Mouse (Mus musculus) embryonic facial prominence, embryonic 12.5 days (tissue): Measurements from ENCODE around the gene Pofut2. TPM values are rescaled to one million over a fixed set of nuclear protein-coding genes. Genes with fewer than 3 reads are reported as not detected.

ENCODE experiments used
- ATAC-seq: fragments of 200-750 bp; cut with Nextera tagmentation; 2 replicates; pipeline ENCODE4 v1.8.0; 2017; ENCODE audit not compliant: insufficient number of reproducible peaks, insufficient read depth, low FRiP score, low TSS enrichment
- H3K27ac ChIP-seq: fragments of 300-500 bp; sonication (generic); 2 replicates; pipeline ENCODE4 v1.5.1; 2016; ENCODE audit warnings: mild to moderate bottlenecking
- H3K27me3 ChIP-seq: fragments of 300-500 bp; sonication (generic); 2 replicates; pipeline ENCODE4 v1.6.1; 2016; ENCODE audit warnings: mild to moderate bottlenecking, moderate library complexity
- H3K36me3 ChIP-seq: fragments of 300-500 bp; sonication (generic); 2 replicates; pipeline ENCODE4 v1.6.1; 2016; ENCODE audit warnings: mild to moderate bottlenecking
- H3K4me1 ChIP-seq: fragments of 300-500 bp; sonication (generic); 2 replicates; pipeline ENCODE4 v1.6.1; 2016
- H3K4me2 ChIP-seq: fragments of 300-500 bp; sonication (generic); replicated peaks from 2 replicates; pipeline ENCODE4 v1.6.1; 2016; ENCODE audit warnings: mild to moderate bottlenecking, moderate library complexity
- H3K4me3 ChIP-seq: fragments of 300-500 bp; sonication (generic); 2 replicates; pipeline ENCODE4 v1.5.1; 2016; ENCODE audit warnings: mild to moderate bottlenecking
- H3K9ac ChIP-seq: fragments of 300-500 bp; sonication (generic); 2 replicates; pipeline ENCODE4 v1.6.1; 2016; ENCODE audit warnings: mild to moderate bottlenecking, moderate library complexity
- H3K9me3 ChIP-seq: fragments of 300-500 bp; sonication (generic); 2 replicates; pipeline ENCODE4 v1.6.1; 2016; ENCODE audit warnings: mild to moderate bottlenecking, moderate library complexity
- WGBS: fragments of 180-500 bp; shearing (Covaris S2); methylation state at CpG from one replicate; pipeline ENCODE4 v1.1.7; 2016; 5-methylcytosine and 5-hydroxymethylcytosine counted together
- polyA plus RNA-seq: library from polyadenylated mRNA; unstranded; fragments of >200 nt; fragmentation: Nextera tagmentation; extraction: Ambion mirVana; gene quantifications from 2 replicates; pipeline ENCODE4 v1.2.1, GENCODE M21; 2016

Pofut2 gene
- polyA plus RNA-seq, 1 experiment from 2014 or later, result 109 TPM

- ATAC-seq, result no peak
- Histone ChIP-seq H3K9ac (no peak overlapping the region), H3K27me3 (no peaks in the 10 kb centered on the region), H3K4me2 (no peak overlapping the region), H3K4me1 (peaks cover 9% of the 10 kb centered on the region; the same call in 1 of the 2 replicates), H3K4me3 (no peak overlapping the region), H3K9me3 (no peaks in the 10 kb centered on the region), H3K27ac (no peak overlapping the region), H3K36me3 (no peaks in the 10 kb centered on the region)
- WGBS, result 84% methylated on average over 12 of the region's 12 CpGs
Observed at GRCm38 (mm10) chr10:77219411-77220025, 39.5 kb upstream of the Pofut2 start.

GRCm38 (mm10) chr10:77221108-77221507 lies 37.9 kb upstream of the Pofut2 start:
- no peak for ATAC-seq

GRCm38 (mm10) chr10:77222963-77223552 lies 36.0 kb upstream of the Pofut2 start:
- H3K36me3 ChIP-seq, result no peaks in the 10 kb centered on the region
- H3K4me1 ChIP-seq, result no peaks in the 10 kb centered on the region
- H3K9me3 ChIP-seq, result no peaks in the 10 kb centered on the region
- no peak for ATAC-seq
- no peak overlapping the region for H3K4me3 ChIP-seq
- WGBS, result 86% methylated on average over 11 of the region's 11 CpGs
- no peak overlapping the region for H3K27ac ChIP-seq
- no peak overlapping the region for H3K4me2 ChIP-seq
- no peaks in the 10 kb centered on the region for H3K27me3 ChIP-seq
- no peak overlapping the region for H3K9ac ChIP-seq

More at GRCm38 (mm10) chr10:77221108-77221507, 37.9 kb upstream of the Pofut2 start:
- Histone ChIP-seq H3K4me3 (no peak overlapping the region), H3K9me3 (no peaks in the 10 kb centered on the region), H3K9ac (no peak overlapping the region), H3K27me3 (no peaks in the 10 kb centered on the region), H3K4me1 (no peaks in the 10 kb centered on the region), H3K27ac (no peak overlapping the region), H3K4me2 (no peak overlapping the region), H3K36me3 (no peaks in the 10 kb centered on the region)
- WGBS, result 57% methylated on average over 11 of the region's 11 CpGs

GRCm38 (mm10) chr10:77224390-77224789 lies 34.6 kb upstream of the Pofut2 start:
- H3K36me3 ChIP-seq, result no peaks in the 10 kb centered on the region
- H3K27me3 ChIP-seq, result no peaks in the 10 kb centered on the region
- no peaks in the 10 kb centered on the region for H3K4me1 ChIP-seq
- no peak overlapping the region for H3K9ac ChIP-seq
- no peak overlapping the region for H3K4me3 ChIP-seq
- H3K4me2 ChIP-seq, result no peak overlapping the region
- H3K9me3 ChIP-seq, result no peaks in the 10 kb centered on the region
- WGBS, result 85% methylated on average over 4 of the region's 4 CpGs
- ATAC-seq, result no peak
- no peak overlapping the region for H3K27ac ChIP-seq

GRCm38 (mm10) chr10:77225414-77225813 lies 33.6 kb upstream of the Pofut2 start:
- no peaks in the 10 kb centered on the region for H3K27me3 ChIP-seq
- H3K4me3 ChIP-seq, result no peak overlapping the region
- no peak for ATAC-seq
- no peaks in the 10 kb centered on the region for H3K36me3 ChIP-seq
- H3K9ac ChIP-seq, result no peak overlapping the region
- no peak overlapping the region for H3K27ac ChIP-seq
- H3K4me1 ChIP-seq, result peaks cover 7% of the 10 kb centered on the region; the same call in 1 of the 2 replicates
- H3K9me3 ChIP-seq, result no peaks in the 10 kb centered on the region
- 62% methylated on average over 9 of the region's 9 CpGs for WGBS
- no peak overlapping the region for H3K4me2 ChIP-seq

- Histone ChIP-seq H3K4me2 (no peak overlapping the region), H3K36me3 (no peaks in the 10 kb centered on the region), H3K9ac (no peak overlapping the region), H3K27ac (no peak overlapping the region), H3K9me3 (no peaks in the 10 kb centered on the region), H3K27me3 (no peaks in the 10 kb centered on the region), H3K4me3 (no peak overlapping the region), H3K4me1 (peaks cover 7% of the 10 kb centered on the region; the same call in 1 of the 2 replicates)
- WGBS, result 91% methylated on average over 8 of the region's 8 CpGs
- no peak for ATAC-seq
Observed at GRCm38 (mm10) chr10:77225995-77226688, 32.9 kb upstream of the Pofut2 start.

- WGBS, result 63% methylated on average over 8 of the region's 8 CpGs
- no peak overlapping the region for H3K27ac ChIP-seq
- H3K9ac ChIP-seq, result no peak overlapping the region
- no peak for ATAC-seq
- H3K9me3 ChIP-seq, result no peaks in the 10 kb centered on the region
- peaks cover 7% of the 10 kb centered on the region; the same call in 1 of the 2 replicates for H3K4me1 ChIP-seq
- H3K27me3 ChIP-seq, result no peaks in the 10 kb centered on the region
- H3K36me3 ChIP-seq, result no peaks in the 10 kb centered on the region
- H3K4me2 ChIP-seq, result no peak overlapping the region
- H3K4me3 ChIP-seq, result no peak overlapping the region
Observed at GRCm38 (mm10) chr10:77226691-77227367, 32.2 kb upstream of the Pofut2 start.

GRCm38 (mm10) chr10:77227368-77227723 lies 31.7 kb upstream of the Pofut2 start:
- no peak overlapping the region for H3K4me3 ChIP-seq
- no peak overlapping the region for H3K4me2 ChIP-seq
- no peaks in the 10 kb centered on the region for H3K9me3 ChIP-seq
- H3K9ac ChIP-seq, result no peak overlapping the region
- no peaks in the 10 kb centered on the region for H3K36me3 ChIP-seq
- WGBS, result 82% methylated on average over 6 of the region's 6 CpGs
- no peak overlapping the region for H3K27ac ChIP-seq
- H3K4me1 ChIP-seq, result peaks cover 7% of the 10 kb centered on the region; the same call in 1 of the 2 replicates
- H3K27me3 ChIP-seq, result no peaks in the 10 kb centered on the region
- ATAC-seq, result no peak

- Histone ChIP-seq H3K27me3 (no peaks in the 10 kb centered on the region), H3K4me2 (no peak overlapping the region), H3K9ac (no peak overlapping the region), H3K36me3 (no peaks in the 10 kb centered on the region), H3K4me1 (peaks cover 7% of the 10 kb centered on the region; the same call in 1 of the 2 replicates), H3K4me3 (no peak overlapping the region), H3K27ac (no peak overlapping the region), H3K9me3 (no peaks in the 10 kb centered on the region)
- 54% methylated on average over 13 of the region's 13 CpGs for WGBS
- ATAC-seq, result no peak
Observed at GRCm38 (mm10) chr10:77229609-77230595, 29.1 kb upstream of the Pofut2 start.

- Histone ChIP-seq H3K27me3 (no peaks in the 10 kb centered on the region), H3K9ac (no peak overlapping the region), H3K4me1 (peaks cover 7% of the 10 kb centered on the region; the same call in 1 of the 2 replicates), H3K27ac (no peak overlapping the region), H3K4me2 (no peak overlapping the region), H3K9me3 (0 out of 2 replicates have a peak, but pooled peaks cover 3% of the 10 kb centered on the region), H3K36me3 (no peaks in the 10 kb centered on the region), H3K4me3 (no peak overlapping the region)
- 68% methylated on average over 16 of the region's 16 CpGs for WGBS
- ATAC-seq, result no peak
Observed at GRCm38 (mm10) chr10:77231861-77232755, 26.9 kb upstream of the Pofut2 start.
